Mouse (Mus musculus): ENCODE results near the gene Dnajb1. TPM values are rescaled to one million over a fixed set of nuclear protein-coding genes. Genes with fewer than 3 reads are reported as not detected.
"Not testable (repeated sequence)": the region's sequence is repeated elsewhere in the genome, so short reads cannot be mapped to it uniquely, and the experiment has no call there.

Dnajb1 gene
- total RNA-seq, 2 experiments from 2014 or later = 13.9 to 18.2 TPM

DNA sequence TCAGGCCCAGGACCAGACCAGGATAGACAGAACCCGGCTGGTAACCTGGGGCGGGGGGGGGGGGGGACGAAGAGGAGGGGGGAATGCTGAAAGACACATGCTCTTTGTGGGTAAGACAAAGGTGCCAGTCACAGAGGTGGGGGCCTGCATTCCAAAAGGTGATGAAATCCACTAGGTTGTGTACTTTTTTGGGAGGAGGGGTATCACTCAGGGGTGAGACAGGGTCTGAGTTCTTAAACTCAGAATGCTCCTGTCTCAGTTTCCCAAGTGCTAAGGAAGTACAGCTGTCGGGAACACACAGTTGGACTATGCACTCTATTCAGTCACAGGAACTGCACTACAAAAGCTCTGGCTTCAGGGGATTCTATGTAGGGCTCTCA is 31.5 kb upstream of the Dnajb1 start:
- intact Hi-C loops (cut with DNase I) = no loop called here
- DNase-seq = no peak

DNA sequence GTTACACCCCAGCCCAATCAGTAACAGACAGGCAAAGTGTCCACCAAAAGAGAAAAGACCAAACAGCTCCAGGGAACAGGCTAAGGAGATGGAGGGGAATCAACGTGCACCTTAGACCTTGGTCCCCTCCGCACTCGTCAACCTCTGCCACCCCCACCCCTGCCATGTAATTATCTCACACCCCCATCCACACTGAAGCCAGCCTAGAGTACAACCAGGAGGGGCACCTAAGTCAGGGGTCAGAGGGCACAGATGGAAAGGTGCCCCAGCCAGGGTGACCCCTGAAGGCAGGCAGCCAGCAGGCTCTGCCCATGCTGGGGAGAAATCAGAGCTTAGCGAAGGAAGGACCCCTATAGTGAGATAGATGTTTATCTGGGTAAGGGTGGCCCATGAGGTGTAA is 31.1 kb upstream of the Dnajb1 start:
- intact Hi-C loops (cut with DNase I) = no loop called here
- DNase-seq = no peak

- intact Hi-C loops (cut with DNase I) = no loop called here
- DNase-seq = peak in 1 of 2 experiments; percentile 60
Observed at GRCm38 (mm10) chr8:83577384-83577791, 30.6 kb upstream of the Dnajb1 start.

- intact Hi-C loops (cut with DNase I) = no loop called here
- no peak for DNase-seq
Observed at GRCm38 (mm10) chr8:83578131-83579055, 29.6 kb upstream of the Dnajb1 start.

- no peak for DNase-seq
- intact Hi-C loops (cut with DNase I) = no loop called here
Observed at GRCm38 (mm10) chr8:83579676-83580075, 28.3 kb upstream of the Dnajb1 start.

GRCm38 (mm10) chr8:83580826-83581225 is 27.2 kb upstream of the Dnajb1 start:
- intact Hi-C loops (cut with DNase I) = no loop called here
- no peak for DNase-seq

DNA sequence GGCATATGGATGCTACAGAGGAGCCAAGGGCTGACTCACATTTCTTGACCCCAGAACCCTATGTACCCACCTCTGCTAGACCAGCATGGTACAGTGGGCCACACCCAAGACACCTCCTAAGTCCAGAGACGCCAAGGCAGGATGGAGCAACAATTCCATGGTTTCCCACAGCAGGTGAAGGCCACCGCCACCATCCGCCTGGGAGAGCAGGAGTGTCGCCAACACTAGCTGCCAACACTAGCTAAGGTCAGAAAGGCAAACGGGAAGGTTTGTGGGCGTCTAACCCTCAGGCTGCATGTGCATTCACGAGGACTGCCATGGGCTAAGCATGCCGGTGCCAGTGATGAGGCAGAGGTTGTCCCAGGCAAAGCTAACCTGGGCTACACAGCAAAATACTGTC is 25.8 kb upstream of the Dnajb1 start:
- DNase-seq = no peak

DNA sequence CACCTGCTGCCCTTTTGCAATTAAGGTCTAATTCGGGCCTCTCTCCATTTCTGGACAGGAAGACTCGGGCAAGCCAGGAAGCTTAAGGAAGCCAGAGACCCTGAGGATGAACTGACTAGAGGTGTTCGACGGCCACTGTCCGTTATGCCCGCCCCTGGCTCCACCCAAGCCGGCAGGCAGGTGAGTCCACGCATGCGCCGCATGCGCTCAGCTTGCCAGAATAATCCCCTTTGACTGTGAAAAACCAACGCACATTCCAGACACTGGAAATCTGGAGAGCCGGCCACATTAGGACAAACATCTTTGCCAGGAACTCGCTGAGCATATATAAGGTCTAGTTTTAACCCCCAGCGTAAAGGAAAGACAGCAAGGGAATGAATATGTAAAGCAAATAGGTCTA is 24.8 kb upstream of the Dnajb1 start:
- intact Hi-C loops (cut with DNase I) = no loop called here
- DNase-seq = no peak

More for the DNA sequence above, 25.8 kb upstream of the Dnajb1 start:
- intact Hi-C loops (cut with DNase I) = no loop called here

DNA sequence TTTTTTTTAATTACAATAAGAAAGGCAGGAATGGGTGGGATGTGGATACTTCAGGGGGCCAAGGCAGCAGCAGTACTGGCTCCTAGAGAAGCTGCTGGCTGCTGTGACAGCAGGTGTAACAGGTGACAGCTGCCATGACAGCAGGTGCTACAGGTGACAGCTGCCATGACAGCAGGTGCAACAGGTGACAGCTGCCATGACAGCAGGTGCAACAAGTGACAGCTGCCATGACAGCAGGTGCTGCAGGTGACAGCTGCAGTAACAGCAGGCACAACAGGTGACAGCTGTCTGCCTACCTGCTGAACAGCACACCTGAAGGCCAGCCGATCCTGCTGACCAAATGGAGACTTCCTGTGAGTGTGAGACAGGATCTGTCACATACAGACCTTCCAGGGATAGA is 23.2 kb upstream of the Dnajb1 start:
- DNase-seq = no peak
- intact Hi-C loops (cut with DNase I) = no loop called here

GRCm38 (mm10) chr8:83585333-83585732 is 22.7 kb upstream of the Dnajb1 start:
- intact Hi-C loops (cut with DNase I) = no loop called here
- peak in 1 of 2 experiments; percentile 54 for DNase-seq

DNA sequence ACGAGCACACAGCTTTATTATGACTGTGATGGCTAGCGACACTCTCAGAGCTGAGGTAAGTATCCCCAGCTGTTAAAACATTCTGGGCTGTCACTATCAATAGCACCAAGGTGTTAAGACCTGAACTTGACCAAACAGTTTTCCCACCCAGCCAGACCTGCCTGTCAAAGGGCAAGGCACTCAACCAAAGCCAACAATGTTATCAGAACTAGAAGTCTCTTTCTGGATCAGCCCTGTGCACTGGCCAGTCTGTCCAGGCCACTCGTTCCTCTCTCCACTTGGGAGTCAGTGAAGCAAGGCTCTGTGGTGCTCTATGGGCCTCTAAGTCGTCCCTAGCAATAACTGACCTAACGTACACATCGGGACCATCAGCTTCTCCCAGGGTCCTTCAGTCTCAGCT is 20.3 kb upstream of the Dnajb1 start:
- DNase-seq = no peak
- intact Hi-C loops (cut with DNase I) = no loop called here

DNA sequence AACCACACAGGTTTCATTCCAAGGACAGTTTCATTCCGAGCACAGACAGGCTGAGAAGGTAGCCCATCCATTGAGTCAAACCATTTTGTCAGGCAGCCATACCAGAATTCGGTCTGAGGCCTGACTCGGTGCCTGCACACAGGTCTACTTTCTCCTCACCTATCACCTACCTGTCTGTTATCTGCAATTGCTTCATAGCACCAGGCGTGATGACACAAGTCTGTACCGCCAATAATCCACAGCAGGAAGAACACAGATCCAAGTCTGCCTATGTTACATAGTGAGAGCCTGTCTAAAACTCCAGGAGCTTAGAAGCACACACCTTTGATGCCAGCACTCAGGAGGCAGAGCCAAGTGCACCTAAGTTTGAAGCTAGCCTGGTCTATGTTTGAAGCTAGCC is 19.1 kb upstream of the Dnajb1 start:
- intact Hi-C loops (cut with DNase I) = no loop called here
- no peak for DNase-seq

DNA sequence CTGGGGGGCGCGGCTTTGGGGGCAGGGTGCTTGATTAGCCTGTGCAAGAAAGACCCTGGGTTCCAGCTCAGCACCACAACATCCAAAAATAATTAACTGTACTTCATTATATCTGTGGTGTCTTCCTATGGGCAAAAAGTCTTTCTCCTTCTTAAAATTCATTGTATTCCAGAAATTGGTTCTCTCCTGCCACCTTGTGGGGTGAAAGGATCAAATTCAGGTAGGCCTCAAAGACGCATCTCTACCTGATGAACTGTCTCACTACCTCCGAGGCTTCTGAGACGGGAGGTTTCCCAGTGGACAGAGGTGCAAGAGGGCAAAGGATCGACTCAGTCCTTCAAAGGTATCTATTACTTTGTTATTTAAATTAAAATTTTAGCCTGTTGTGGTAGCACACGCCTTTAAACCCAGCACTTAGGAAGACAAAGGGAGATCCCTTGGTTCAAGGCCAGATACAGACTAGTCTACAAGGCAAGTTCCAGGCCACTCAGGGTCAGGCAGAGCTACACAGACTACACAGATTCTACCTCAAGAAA is 17.4 kb upstream of the Dnajb1 start:
- intact Hi-C loops (cut with DNase I) = no loop called here

GRCm38 (mm10) chr8:83592682-83593081 is 15.3 kb upstream of the Dnajb1 start:
- DNase-seq = no peak
- intact Hi-C loops (cut with DNase I) = no loop called here

More for the DNA sequence above, 17.4 kb upstream of the Dnajb1 start:
- no peak for DNase-seq

- intact Hi-C loops (cut with DNase I) = no loop called here
- no peak for DNase-seq
Observed at GRCm38 (mm10) chr8:83593325-83594166, 14.4 kb upstream of the Dnajb1 start.

DNA sequence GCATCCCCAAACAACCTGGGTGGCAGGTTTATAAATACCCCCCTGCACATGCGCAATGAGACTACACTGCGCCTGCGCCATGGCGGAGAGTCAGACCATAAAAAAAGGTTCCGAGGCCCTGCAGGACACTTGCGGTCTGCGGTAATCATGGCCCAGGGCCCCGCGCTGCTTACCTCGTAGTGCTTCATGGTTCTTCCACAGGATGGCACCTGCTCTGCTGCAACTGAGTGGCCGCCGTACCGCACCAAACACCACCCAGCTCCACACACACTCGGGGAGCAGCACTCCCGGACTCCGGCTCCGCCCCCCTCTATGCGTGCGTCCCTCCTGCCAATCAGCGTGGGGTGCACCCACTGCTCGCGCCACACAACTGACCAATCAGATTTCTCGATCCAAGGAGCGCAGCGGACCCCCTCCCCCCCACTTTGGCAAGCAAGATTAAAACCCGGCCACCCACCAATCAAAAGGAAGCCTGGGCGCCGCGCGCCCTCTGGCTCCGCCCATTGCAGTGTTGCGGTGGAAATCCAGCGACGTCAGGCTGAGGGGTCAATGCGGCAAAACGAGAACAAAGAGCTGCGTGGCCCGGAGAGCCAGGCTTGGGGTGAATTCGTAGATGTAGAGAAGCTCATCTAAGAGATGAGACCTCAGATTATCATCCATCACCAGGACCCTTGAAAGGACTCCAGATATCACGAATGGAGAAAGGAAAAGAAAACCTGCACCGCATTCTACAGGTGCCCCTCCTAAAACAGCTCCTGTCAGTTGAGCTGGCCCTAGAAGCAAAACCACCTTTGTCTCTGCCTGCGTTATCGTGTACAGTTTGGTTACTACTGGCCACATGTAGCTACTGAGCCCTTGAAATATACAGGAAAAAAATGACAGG is 13.6 kb upstream of the Dnajb1 start:
- intact Hi-C loops (cut with DNase I) = no loop called here
- peak; percentile 93 to 94 for DNase-seq

- DNase-seq; intact Hi-C loops (cut with DNase I): not testable (repeated sequence)
Observed at GRCm38 (mm10) chr8:83595050-83595345, 13.0 kb upstream of the Dnajb1 start.

- DNase-seq = no peak
- intact Hi-C loops (cut with DNase I) = no loop called here
Observed at GRCm38 (mm10) chr8:83596369-83596768, 11.6 kb upstream of the Dnajb1 start.

- intact Hi-C loops (cut with DNase I) = no loop called here
- DNase-seq = no peak
Observed at GRCm38 (mm10) chr8:83598146-83598545, 9.8 kb upstream of the Dnajb1 start.

GRCm38 (mm10) chr8:83599814-83600213 is 8.2 kb upstream of the Dnajb1 start:
- no peak for DNase-seq
- intact Hi-C loops (cut with DNase I) = no loop called here

Data from heart, postnatal 14 days (tissue).